Mouse (Mus musculus) stomach, embryonic 16.5 days (tissue): ENCODE results near the gene Ctsl. TPM values are rescaled to one million over a fixed set of nuclear protein-coding genes. Genes with fewer than 3 reads are reported as not detected.

Source experiments
- ATAC-seq: fragments of 200-750 bp; cut with Nextera tagmentation; 2 replicates; pipeline ENCODE4 v1.8.0; 2017; ENCODE audit warnings: moderate number of reproducible peaks, moderate TSS enrichment; ENCODE audit not compliant: insufficient read depth, low FRiP score
- H3K27ac ChIP-seq: fragments of 300-500 bp; sonication (generic); 2 replicates; pipeline ENCODE4 v1.5.1; 2014; ENCODE audit warnings: low read length
- H3K27me3 ChIP-seq: fragments of 300-500 bp; sonication (generic); 2 replicates; pipeline ENCODE4 v1.6.1; 2014; ENCODE audit warnings: low read length, control low read depth, mixed read lengths; ENCODE audit not compliant: control insufficient read depth, insufficient read depth
- H3K36me3 ChIP-seq: fragments of 300-500 bp; sonication (generic); 2 replicates; pipeline ENCODE4 v1.6.1; 2014; ENCODE audit warnings: low read length; ENCODE audit not compliant: control insufficient read depth, insufficient read depth
- H3K4me1 ChIP-seq: fragments of 300-500 bp; sonication (generic); 2 replicates; pipeline ENCODE4 v1.6.1; 2014; ENCODE audit warnings: low read length, control low read depth, mixed read lengths; ENCODE audit not compliant: control insufficient read depth, insufficient read depth
- H3K4me2 ChIP-seq: fragments of 300-500 bp; sonication (generic); 2 replicates; pipeline ENCODE4 v1.6.1; 2014; ENCODE audit warnings: low read depth, low read length, mixed read lengths
- H3K4me3 ChIP-seq: fragments of 300-500 bp; sonication (generic); replicated peaks from 2 replicates; pipeline ENCODE4 v1.5.1; 2014; ENCODE audit warnings: mild to moderate bottlenecking, low read length
- H3K9ac ChIP-seq: fragments of 300-500 bp; sonication (generic); 2 replicates; pipeline ENCODE4 v1.6.1; 2014; ENCODE audit warnings: low read length
- H3K9me3 ChIP-seq: fragments of 300-500 bp; sonication (generic); replicated peaks from 2 replicates; pipeline ENCODE4 v1.6.1; 2016; ENCODE audit warnings: low read length, control low read depth; ENCODE audit not compliant: control insufficient read depth
- WGBS: fragments of 180-500 bp; shearing (Covaris S2); extraction: QIAGEN DNeasy Blood & Tissue Kit; methylation state at CpG from one replicate; pipeline ENCODE4 v1.1.7; 2014; 5-methylcytosine and 5-hydroxymethylcytosine counted together
- polyA plus RNA-seq: library from polyadenylated mRNA; unstranded; fragments of >200 nt; fragmentation: Nextera tagmentation; extraction: Ambion mirVana; gene quantifications from 2 replicates; pipeline ENCODE4 v1.2.1, GENCODE M21; 2015

The Ctsl gene
- polyA plus RNA-seq, 1 experiment from 2014 or later: 240 TPM

GRCm38 (mm10) chr13:64402951-64403460 lies 32.3 kb upstream of the Ctsl start:
- no peak overlapping the region for H3K4me3 ChIP-seq
- H3K9me3 ChIP-seq: no peaks in the 10 kb centered on the region
- ATAC-seq: no peak
- no peak overlapping the region for H3K27ac ChIP-seq
- 89% methylated on average over 8 of the region's 8 CpGs for WGBS
- no peak overlapping the region for H3K9ac ChIP-seq
- H3K4me2 ChIP-seq: no peak overlapping the region
- no peaks in the 10 kb centered on the region for H3K36me3 ChIP-seq
- no peaks in the 10 kb centered on the region for H3K27me3 ChIP-seq
- H3K4me1 ChIP-seq: peaks cover 4% of the 10 kb centered on the region; the same call in 1 of the 2 replicates

GRCm38 (mm10) chr13:64402504-64402949 lies 31.8 kb upstream of the Ctsl start:
- Histone ChIP-seq H3K9ac (no peak overlapping the region), H3K27me3 (no peaks in the 10 kb centered on the region), H3K4me3 (no peak overlapping the region), H3K36me3 (no peaks in the 10 kb centered on the region), H3K4me2 (no peak overlapping the region), H3K4me1 (peaks cover 4% of the 10 kb centered on the region; the same call in 1 of the 2 replicates), H3K9me3 (no peaks in the 10 kb centered on the region), H3K27ac (no peak overlapping the region)
- ATAC-seq: no peak
- WGBS: 84% methylated on average over 10 of the region's 10 CpGs

- WGBS: 58% methylated on average over 3 of the region's 3 CpGs
- peaks cover 4% of the 10 kb centered on the region; the same call in 1 of the 2 replicates for H3K4me1 ChIP-seq
- H3K9ac ChIP-seq: no peak overlapping the region
- no peak overlapping the region for H3K27ac ChIP-seq
- H3K4me3 ChIP-seq: no peak overlapping the region
- H3K27me3 ChIP-seq: no peaks in the 10 kb centered on the region
- no peaks in the 10 kb centered on the region for H3K9me3 ChIP-seq
- H3K36me3 ChIP-seq: no peaks in the 10 kb centered on the region
- ATAC-seq: no peak
- no peak overlapping the region for H3K4me2 ChIP-seq
Measured at GRCm38 (mm10) chr13:64402006-64402405, 31.3 kb upstream of the Ctsl start.

GRCm38 (mm10) chr13:64400801-64401361 lies 30.2 kb upstream of the Ctsl start:
- Histone ChIP-seq H3K4me3 (no peak overlapping the region), H3K27ac (no peak overlapping the region), H3K4me2 (peak overlapping the region; percentile 23; the same call in 1 of the 2 replicates), H3K9me3 (no peaks in the 10 kb centered on the region), H3K4me1 (peaks cover 4% of the 10 kb centered on the region; the same call in 1 of the 2 replicates), H3K27me3 (no peaks in the 10 kb centered on the region), H3K9ac (no peak overlapping the region), H3K36me3 (no peaks in the 10 kb centered on the region)
- ATAC-seq: peak; percentile 41; the same call in 1 of the 2 replicates
- WGBS: 22% methylated on average over 7 of the region's 7 CpGs

GRCm38 (mm10) chr13:64399906-64400305 lies 29.2 kb upstream of the Ctsl start:
- no peak overlapping the region for H3K27ac ChIP-seq
- no peak overlapping the region for H3K9ac ChIP-seq
- 74% methylated on average over 3 of the region's 3 CpGs for WGBS
- H3K36me3 ChIP-seq: no peaks in the 10 kb centered on the region
- H3K4me1 ChIP-seq: peaks cover 4% of the 10 kb centered on the region; the same call in 1 of the 2 replicates
- H3K9me3 ChIP-seq: no peaks in the 10 kb centered on the region
- no peak overlapping the region for H3K4me3 ChIP-seq
- H3K27me3 ChIP-seq: no peaks in the 10 kb centered on the region
- no peak overlapping the region for H3K4me2 ChIP-seq
- no peak for ATAC-seq

- no peaks in the 10 kb centered on the region for H3K27me3 ChIP-seq
- no peak overlapping the region for H3K27ac ChIP-seq
- no peak overlapping the region for H3K4me2 ChIP-seq
- ATAC-seq: no peak
- H3K9me3 ChIP-seq: no peaks in the 10 kb centered on the region
- H3K9ac ChIP-seq: no peak overlapping the region
- no peaks in the 10 kb centered on the region for H3K36me3 ChIP-seq
- H3K4me3 ChIP-seq: no peak overlapping the region
- WGBS: 90% methylated on average over 1 of the region's 1 CpGs
- peaks cover 4% of the 10 kb centered on the region; the same call in 1 of the 2 replicates for H3K4me1 ChIP-seq
Measured at GRCm38 (mm10) chr13:64398065-64398464, 27.4 kb upstream of the Ctsl start.

- Histone ChIP-seq H3K9me3 (no peaks in the 10 kb centered on the region), H3K36me3 (no peaks in the 10 kb centered on the region), H3K4me3 (no peak overlapping the region), H3K27ac (no peak overlapping the region), H3K4me1 (no peaks in the 10 kb centered on the region), H3K27me3 (no peaks in the 10 kb centered on the region), H3K4me2 (no peak overlapping the region), H3K9ac (no peak overlapping the region)
- no peak for ATAC-seq
- 55% methylated on average over 8 of the region's 8 CpGs for WGBS
Measured at GRCm38 (mm10) chr13:64396979-64397378, 26.3 kb upstream of the Ctsl start.

GRCm38 (mm10) chr13:64388415-64388814 lies 17.7 kb upstream of the Ctsl start:
- Histone ChIP-seq H3K4me1 (no peaks in the 10 kb centered on the region), H3K4me3 (no peak overlapping the region), H3K27ac (no peak overlapping the region), H3K36me3 (no peaks in the 10 kb centered on the region), H3K9ac (no peak overlapping the region), H3K4me2 (no peak overlapping the region), H3K27me3 (no peaks in the 10 kb centered on the region), H3K9me3 (no peaks in the 10 kb centered on the region)
- peak; percentile 56 for ATAC-seq
- WGBS: 59% methylated on average over 4 of the region's 4 CpGs

- no peak for ATAC-seq
- Histone ChIP-seq H3K4me2 (no peak overlapping the region), H3K36me3 (no peaks in the 10 kb centered on the region), H3K4me3 (no peak overlapping the region), H3K27me3 (no peaks in the 10 kb centered on the region), H3K9me3 (no peaks in the 10 kb centered on the region), H3K27ac (no peak overlapping the region), H3K4me1 (no peaks in the 10 kb centered on the region), H3K9ac (no peak overlapping the region)
- 39% methylated on average over 2 of the region's 2 CpGs for WGBS
Measured at GRCm38 (mm10) chr13:64386048-64386447, 15.4 kb upstream of the Ctsl start.
